Mouse (Mus musculus): ENCODE measurements around the gene Dnah1. TPM values are rescaled to one million over a fixed set of nuclear protein-coding genes. Genes with fewer than 3 reads are reported as not detected.

Gene Dnah1
- polyA plus RNA-seq (2012; rRNA removed): 2.3 and 2.4 TPM in 2 replicates

DNA sequence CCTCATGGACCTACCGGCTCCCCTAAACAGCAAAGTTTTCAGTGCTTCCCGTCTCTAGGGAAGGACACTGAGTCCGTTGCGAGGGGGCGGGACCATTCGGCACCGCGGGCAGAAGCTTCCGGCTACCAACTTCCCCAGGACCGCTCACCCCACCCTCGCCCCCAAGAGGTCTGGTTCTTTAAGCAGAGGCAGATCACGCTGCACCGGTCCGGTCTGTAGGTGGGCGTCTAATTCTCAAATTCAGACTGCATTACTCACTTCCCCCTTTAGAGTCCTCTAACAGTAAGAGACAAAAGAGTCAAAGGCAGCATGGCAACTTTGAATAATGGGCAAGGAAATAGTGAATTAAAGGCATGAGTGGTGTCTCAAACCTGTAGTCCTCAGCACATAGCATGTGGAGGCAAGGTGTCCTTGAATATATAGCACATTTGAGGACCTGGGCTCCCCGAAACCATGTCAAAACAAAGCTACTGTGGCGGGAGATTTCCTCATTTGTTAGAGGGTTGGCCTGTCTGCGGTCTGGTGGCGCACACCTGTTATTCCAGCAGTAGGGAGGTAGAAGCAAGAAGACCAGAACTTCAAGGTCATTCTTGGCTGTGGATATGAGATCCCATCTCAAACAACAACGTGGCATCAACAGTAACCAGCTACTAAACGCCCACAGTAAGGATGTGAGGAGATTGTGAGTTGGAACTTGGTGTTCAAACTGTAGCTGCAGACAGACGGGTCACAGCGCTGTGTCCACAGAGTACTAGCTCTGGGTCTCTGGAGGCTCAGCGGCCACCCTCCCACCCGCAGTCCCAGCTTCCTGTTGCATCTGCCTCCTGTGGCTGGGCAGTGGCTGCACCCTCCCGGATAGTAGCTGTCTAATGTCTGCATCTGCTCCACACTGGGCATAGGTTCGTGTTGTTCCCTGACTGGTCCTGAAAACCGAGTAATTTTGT is at the start of gene Dnah1:
Dnah1 (minus strand) TSS at position 48 of the 944 bp plus-strand sequence.
- DNase-seq (ENCODE audit: low spot score): no peak

DNA sequence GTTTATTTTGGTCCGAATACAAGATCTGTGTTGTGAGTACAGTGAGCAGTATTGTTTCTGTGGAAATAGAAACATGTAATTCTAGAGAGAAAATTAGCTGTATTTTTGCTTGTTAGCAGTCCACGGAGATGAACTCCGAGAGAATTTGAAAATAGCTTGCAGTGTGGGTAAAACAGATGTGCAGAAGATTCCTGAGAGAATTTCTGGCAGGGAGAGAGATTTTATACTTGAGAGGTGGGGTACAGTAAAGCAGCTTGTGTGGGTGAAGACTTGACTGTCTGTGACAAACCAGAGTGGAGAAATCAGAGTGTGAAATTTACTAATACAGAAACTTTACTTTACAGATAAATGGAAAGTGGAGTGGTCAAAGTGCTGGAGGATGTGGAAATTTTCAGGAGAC is 45.7 kb upstream of the Dnah1 start:
- no peak for DNase-seq (ENCODE audit: low spot score)

DNA sequence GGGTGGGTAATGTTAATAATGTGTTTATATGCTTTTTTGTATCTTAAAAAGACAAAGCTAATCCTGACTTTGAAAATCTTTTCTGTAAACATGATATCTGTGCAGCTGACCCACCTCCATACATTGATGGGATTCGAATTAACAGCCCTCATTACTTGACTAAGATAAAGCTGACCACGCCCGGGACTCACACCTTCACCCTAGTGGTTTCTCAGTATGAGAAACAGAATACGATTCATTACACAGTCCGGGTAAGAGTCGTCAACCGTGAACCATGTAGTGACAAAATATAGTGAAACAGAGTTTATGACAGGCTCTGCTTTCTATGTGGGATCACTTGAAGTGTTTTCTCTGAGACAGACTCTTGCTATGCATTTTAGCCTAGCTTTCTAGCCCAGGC is 44.3 kb upstream of the Dnah1 start:
- no peak for DNase-seq (ENCODE audit: low spot score)

DNA sequence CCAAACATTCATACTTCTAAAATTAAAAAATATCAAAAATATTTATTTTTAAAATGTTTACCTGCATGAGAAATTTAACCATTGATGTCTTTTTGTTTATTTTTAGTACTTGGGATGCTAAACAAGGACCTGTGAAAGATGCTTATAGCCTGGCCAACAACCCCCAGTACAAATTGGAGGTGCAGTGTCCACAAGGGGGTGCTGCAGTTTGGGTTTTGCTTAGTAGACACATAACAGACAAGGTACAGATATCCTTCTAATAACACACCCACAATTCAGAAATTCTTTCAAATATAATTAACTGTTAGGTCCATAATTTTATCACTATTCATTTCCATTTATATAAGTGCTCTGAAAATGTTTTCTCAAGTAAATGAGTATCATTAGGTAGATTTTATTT is 41.7 kb upstream of the Dnah1 start:
- no peak for DNase-seq (ENCODE audit: low spot score)

DNA sequence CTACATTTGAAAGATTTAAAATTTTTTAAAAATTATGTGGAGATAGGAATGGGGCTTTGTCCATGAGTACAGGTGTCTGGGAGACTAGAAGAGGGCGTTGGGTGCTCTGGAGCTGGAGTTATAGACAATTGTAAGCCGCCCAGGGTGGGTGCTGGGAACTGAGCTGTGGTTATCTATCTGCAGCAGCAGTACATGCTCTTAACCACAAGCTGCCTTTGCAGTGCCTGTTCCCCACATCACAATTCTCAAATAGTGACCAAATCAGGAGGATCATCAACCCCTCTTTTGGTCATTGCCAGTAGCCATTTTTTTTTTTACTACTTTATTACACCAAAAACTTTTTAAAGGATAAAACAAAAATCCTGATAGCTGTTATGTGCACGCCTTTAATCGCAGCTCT is 40.9 kb upstream of the Dnah1 start:
- no peak for DNase-seq (ENCODE audit: low spot score)

DNA sequence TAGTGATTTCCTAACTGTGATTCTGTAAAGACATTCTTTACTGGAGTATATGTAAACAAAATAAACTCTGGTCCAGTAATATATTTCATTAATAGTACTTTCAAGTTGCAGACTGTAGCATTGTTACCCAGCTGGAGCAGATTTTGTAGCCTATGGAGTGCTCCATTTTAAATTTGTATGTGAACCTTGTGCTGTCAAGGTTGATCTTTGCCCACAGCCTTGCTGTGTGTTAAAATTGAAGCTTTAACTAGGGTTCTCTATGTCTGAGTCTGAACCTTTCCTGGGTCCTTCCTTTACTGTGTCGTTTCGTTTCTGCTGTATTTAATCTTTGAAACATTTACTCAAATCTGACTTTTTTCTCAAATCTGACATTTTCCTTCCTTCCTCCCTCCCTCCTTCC is 38.5 kb upstream of the Dnah1 start:
- DNase-seq (ENCODE audit: low spot score): no peak

DNA sequence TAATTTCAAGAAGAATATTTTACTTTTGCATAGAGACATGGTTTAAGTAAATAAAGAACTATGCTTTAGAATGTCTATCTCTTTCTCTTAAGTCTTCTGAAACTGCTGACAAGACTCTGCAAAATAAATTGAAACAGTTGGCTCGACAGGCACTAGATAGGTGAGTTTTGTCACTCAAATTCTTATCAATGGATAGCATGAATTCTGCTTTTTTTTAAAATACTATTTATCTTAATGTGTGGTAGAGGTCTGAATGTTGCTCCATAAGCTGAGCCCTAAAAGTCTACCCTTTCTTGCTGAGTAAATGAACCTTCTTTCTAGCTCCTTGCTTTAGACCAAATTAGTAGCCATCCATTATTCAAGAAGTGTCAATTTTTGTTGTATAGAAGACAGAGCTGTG is 21.7 kb upstream of the Dnah1 start:
- no peak for DNase-seq (ENCODE audit: low spot score)

DNA sequence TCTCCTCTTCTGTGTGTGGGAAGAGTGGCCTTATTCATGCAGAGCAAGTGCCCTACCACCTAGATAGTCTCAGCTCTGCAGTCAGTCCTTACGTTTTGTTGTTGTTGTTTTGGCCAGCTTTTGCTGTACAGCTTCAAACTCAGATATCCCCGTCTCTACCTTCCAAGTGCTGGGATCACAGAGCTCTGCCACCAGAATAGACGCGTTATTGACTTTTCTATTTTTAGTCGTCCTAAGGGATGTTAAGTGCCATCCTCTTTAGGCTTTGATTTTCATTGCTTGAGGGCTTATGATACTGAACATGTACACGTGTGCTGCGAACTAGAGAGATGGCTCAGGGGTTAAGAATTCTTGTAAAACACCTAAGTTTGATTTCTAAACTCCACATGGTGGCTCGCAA is 19.5 kb upstream of the Dnah1 start:
- no peak for DNase-seq (ENCODE audit: low spot score)

DNA sequence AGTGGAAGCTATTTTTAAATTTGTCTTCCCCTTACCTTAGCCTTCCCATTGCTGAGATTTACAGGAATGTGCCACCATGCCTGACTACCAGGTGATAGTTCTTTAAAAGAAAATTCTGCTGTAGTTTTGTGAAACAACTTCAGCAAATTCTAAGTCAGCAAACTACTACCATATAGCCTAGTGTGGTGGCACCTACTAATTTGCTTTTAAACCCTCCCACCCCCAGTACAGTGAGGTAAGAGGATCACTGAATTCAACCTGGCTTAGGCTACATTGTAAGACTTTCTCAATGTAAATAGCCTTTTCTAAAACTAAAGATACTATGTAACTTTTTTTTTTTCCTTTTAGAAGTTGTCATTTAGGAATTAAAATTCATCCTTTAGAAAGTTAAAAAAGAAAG is 14.3 kb upstream of the Dnah1 start:
- DNase-seq (ENCODE audit: low spot score): no peak

DNA sequence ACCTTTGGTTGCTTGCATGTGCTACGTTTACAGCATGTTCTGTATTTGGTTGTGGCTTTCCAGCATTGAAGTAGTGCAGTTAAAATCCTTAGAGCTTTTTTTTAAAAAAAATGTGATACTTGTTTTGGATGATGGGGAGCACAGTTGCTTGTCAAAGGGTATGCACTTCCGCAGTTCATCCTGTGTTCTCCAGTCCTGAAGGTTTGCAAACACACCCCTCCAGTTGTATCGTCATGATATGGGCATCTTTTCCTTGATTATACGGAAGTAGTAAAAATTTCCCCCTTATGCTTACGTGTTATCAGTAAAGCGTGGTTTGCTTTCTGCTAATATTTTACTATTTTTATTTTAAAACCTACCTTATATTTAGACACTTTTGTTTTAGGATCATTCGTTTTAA is 13.7 kb upstream of the Dnah1 start:
- no peak for DNase-seq (ENCODE audit: low spot score)

DNA sequence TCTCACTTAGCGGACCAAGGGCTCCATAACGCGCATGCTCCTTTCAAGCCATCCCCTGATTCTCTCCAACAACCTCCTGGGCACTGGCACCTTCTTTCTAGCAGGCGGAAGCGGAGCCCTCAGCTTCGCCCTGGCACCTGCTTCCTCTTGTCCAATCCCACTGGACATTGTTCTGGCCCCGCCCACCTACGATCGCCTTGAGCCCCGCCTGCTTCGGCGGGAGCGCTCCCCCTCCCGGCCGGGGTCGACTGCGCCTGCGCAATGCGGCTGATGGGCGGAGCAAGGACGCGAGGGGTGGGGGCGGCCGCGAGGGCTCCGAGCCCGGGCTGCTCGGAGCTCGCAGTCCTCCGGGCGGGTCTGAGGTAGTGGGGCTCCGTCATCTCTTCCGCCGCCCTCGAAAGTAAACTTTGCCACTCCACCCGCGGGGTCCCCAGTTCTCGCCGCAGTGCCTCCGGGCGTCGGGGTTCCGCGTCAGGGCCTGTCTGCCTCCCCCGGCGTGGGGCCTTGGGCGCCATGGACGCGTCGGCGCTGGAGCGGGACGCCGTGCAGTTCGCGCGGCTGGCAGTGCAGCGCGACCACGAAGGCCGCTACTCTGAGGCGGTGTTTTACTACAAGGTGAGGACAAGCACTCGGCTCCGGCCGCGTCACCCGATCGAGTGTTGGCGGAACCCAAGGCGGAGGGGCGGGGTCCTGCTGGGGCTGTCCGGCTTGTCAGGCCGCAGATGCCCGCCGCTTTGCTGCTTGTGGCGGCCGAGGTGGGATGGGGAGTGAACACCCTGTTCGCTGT is 12.9 kb upstream of the Dnah1 start, which contains the start of gene Capn7:
Capn7 (plus strand) TSS at position 270 of the 787 bp plus-strand sequence.
- DNase-seq (ENCODE audit: low spot score): peak; percentile 99

DNA sequence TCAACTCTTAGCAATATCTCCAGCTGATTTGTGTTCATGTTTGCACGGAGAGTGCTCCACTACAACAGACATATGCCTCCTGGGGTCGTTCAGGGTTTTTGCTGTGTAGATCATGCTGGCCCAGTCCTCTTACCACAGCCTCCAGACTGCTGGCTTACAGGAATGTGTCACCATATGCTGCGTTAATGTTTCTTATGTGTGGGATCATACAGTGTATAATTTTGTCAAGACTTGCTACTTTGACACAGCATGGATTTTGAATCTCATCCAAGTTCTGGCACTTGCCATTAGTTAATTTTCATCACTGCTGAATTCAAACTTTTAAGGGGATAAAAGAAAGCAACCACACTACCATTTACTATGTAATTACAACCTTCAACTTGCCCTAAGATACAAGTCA is 12.1 kb upstream of the Dnah1 start:
- DNase-seq (ENCODE audit: low spot score): no peak

DNA sequence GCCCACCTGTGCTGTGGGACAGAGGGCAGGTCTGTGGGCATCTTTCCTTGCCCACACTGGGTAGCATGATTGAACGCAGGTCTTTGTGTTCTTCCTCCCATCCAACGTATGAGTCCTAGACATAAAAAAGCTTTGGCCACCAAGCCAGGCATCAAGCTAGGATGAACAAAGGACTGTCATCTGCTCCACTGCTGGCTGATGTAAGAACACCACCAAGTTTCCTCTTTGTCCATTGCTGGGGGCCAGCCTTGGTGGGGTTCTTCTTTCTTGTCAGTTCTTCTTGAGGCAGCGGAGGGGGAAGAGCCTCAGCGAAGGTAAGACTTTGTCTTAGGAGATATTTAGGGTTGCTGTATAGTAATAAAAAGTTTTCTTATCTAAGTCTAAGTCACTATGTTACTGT is 7.3 kb upstream of the Dnah1 start:
- DNase-seq (ENCODE audit: low spot score): no peak

DNA sequence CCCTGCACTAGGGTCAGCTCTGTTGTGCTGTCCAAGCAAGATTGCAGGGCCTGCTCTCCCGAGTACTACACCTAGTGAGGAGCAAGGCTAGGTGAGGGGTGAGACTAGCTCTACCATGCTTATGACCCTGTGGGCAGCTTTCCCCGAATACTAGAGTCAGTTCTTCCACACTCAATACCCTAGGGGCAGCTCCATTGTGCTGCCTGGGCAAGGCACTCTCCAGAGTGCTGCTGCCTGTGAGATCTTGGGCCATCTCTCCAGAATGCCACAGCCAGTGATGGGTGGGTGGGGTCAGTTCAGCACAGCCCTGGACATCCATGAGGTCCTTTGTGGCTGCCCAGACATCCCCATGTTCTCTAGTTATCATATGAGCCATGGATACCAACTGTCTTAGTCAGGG is 6.0 kb upstream of the Dnah1 start:
- no peak for DNase-seq (ENCODE audit: low spot score)

DNA sequence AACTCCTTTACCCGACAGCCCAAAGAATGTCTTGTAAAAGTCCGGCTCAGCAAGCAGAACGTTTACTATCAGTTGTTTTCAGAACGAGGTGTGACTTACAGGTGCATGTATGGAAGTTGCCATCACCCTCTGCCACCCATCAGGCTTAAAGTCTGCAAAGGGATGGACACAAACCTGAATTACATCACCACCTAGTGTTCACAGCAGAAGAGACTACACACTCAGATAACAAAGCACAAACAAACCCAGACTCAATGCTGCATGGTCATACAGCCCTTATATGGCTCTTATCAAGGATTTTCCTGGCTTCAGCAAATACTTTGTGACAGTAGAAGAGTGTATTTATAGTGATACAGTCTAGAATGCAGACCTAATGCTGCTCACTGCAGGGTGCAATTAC is 4.0 kb upstream of the Dnah1 start:
- DNase-seq (ENCODE audit: low spot score): no peak

DNA sequence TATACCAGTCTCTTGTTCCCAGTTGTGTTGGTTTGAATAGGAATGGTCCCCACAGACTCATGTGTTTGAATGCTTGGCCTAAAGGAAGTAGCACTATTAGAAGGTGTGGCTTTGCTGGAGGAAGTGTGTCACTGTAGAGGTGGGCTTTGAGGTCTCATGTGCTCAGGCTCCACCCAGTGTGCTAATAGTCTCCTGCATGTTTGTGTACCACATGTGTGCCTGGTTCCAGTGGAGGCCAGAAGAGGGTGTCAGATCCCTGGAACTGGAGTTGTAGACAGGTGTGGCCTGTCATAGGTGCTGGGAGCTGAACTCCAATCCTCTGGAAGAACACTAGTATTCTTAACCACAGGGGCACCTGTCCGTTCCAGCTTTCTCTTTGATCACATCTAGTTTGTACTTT is 3.5 kb upstream of the Dnah1 start:
- DNase-seq (ENCODE audit: low spot score): no peak

DNA sequence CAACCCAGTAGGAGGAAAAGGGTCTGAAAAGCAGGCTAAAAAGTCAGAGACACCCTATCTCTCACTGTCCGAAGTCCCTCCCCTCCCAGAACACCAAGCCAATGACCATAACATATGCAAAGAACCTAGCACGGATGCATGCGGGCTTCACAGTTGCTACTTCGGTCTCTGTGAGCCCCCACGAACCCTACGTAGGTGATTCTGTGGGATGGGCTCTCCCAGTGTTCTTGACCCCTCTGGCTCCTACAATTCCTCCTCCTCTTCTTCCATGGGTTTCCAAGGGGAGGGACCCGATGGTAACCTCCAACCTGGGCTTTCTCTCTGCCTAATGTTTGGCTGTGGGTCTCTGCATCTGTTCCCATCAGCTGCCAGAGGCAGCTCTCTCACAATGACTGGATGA is 3.1 kb upstream of the Dnah1 start:
- DNase-seq (ENCODE audit: low spot score): no peak

DNA sequence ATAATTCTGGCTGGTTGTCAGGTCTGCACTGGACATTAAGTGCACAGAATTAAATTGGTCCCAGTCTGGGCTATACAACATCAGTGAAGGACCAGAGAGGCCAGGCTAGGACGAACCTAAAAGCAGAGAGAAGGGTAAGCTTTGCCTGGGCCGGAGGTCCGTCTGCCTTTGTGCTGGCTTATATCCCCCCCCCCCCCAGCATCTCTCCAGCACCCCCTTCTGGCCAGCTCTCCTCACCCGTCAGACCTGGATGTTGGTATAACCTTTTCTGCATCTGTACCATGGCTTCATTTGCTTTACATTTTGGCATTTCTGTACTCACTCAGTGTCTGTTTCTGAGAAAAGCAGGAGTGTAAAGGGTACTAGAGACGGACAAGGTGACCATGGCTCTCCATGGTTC is 1.9 kb upstream of the Dnah1 start:
- no peak for DNase-seq (ENCODE audit: low spot score)

DNA sequence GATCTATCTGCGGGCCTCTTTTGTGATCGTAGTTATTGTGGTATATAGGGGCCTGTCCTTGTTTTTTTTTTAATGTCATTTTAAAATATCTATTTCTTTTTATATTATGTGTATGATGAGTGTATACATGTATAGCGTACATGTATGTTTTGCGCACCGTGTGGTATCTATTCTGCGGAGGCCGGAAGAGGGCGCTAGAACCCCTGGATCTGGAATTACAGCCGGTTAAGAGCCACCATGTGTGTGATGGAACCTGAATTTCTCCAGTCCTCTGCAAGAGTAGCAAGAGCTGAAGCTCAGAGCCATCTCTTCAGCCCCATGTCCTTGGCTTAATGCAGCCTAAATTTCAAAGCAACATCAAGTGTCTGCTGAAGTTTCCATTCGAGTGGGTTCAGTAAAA is 1.2 kb upstream of the Dnah1 start:
- no peak for DNase-seq (ENCODE audit: low spot score)

DNA sequence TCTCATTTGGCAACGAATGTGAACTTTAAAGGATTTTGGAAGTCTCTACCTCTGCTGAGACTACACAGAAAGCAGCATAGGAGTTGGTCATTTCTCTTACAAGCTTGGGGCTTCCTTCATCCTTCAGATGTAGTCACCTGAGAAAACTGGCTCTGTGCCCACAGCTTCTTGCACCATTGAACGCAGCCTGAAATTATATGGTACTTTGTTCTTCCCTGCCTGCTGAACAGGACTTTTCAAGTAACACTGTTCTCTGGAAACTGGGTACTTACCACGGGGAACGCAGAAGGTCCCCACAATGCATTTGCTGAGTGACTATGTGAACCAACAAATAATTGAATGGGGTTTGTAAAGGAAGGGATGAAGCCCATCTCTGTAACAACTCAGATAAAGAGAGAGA is 507 bp downstream of the Dnah1 start:
- no peak for DNase-seq (ENCODE audit: low spot score)

DNA sequence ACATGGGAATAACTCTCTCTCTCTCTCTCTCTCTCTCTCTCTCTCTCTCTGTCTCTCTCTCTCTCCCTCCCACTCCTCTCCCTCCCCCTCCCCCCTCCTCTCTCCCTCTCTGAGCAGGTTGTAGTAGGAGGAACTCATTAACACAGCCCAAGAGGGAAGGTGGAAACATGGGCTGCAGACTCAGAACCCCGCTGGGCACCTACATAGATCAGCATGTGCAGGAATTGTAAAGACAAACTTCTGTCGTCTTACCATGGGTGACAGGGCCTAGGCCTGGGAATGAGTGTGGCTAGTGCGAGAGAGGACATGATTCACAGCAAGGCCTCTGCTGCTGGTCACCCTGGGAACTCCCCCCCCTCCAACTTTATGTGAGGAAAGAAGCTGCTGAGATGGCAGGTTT is 1.5 kb downstream of the Dnah1 start:
- peak; percentile 9 for DNase-seq (ENCODE audit: low spot score)

DNA sequence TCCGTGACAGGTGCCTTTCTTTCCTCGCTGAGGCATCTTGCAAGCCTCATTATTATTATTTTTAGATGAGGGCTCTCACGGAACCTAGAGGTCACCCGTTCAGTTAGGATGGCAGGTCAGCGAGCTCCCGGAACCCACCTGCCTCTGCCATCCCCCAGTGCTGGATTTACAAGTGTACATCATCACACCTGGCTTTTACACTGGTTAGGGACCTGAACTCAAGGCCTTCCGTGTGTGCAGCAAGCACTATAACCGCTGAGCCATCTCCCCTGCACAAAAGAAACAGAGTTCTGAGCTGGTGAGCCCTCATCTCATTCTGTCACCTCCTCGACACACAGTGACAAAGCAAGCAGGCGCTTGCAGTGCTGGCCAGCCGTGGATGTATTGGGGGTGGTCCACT is 2.5 kb downstream of the Dnah1 start:
- DNase-seq (ENCODE audit: low spot score): no peak

DNA sequence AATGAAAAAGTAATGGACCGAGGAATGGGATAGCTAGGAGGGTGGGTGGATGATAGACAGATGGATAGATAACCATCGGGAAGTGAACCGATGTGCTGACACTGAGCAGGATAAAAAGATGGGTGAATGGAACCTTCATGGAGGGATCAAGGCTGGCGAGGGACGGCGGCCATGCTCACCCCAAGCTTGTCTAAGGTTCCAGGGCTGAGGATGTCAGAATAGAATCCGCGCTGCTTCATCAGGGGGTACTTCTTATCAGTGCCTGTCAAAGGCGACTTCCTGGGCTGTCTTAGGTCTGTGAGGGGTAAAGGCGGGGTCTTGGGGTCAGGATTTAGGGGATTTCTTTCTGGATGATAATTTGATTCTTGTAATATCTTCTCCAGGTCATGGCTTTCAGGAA is 4.2 kb downstream of the Dnah1 start:
- DNase-seq (ENCODE audit: low spot score): no peak
